Mouse (Mus musculus): ENCODE measurements around the gene Aida.

DNA sequence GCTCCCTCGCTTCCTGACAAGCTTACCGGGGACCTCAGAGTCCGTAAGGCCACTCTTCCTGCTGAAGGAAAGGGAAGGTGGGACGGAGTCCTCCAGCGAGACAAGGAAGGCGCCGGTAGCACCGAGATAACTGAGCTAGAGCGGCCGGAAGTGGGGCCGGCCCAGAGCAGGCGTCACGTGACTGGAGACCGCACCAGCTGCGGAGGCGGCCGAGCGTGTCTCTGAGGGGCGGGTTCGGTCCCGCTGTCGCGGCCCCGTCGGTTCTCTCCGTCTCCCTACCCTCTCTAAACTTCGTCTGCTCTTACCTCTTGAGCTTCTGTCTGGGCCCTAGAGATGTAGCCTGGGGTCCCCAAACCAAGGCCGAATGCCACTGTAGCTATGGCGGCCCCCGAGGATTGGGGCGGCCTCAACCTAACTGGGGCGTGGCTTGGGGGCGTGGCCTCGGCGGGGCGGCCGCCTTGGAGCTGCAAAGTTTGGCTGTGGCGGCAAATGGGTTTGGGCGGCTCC is 540 bp downstream of the Aida start, which contains the start of gene Brox:
- peak; percentile 93 for TF ChIP-seq MAX (IDR thresholded peaks at IDR 0.05; ENCODE audit: low read length)
- TF ChIP-seq CTCF (IDR thresholded peaks at IDR 0.05 in 2 of 3, conservative IDR thresholded peaks at IDR 0.05 in 1 of 3; ENCODE audit: control insufficient read depth in 1 of 3, insufficient read depth in 1 of 3, low read depth in 2 of 3, low read length in 3 of 3, poor library complexity in 1 of 3, severe bottlenecking in 1 of 3): no peak
- peak; percentile 47; the same call in 1 of the 2 replicates for TF ChIP-seq ETS1 (IDR thresholded peaks at IDR 0.05; ENCODE audit: low read depth, low read length)
- peak; percentile 71 for TF ChIP-seq MXI1 (IDR thresholded peaks at IDR 0.05; ENCODE audit: low read depth, low read length)
- TF ChIP-seq POLR2A (IDR thresholded peaks at IDR 0.05; ENCODE audit: control insufficient read depth in 1 of 2, insufficient read depth in 1 of 2, low read depth in 1 of 2, low read length in 2 of 2, poor library complexity in 1 of 2): peak in 1 of 2 experiments; percentile 83; a peak in 2 of 4 replicates

All from MEL (cell line).